Mouse (Mus musculus) CD4-positive, CD25-positive, alpha-beta regulatory T cell, adult 2 months (primary cell): ENCODE data around the gene Sc5d.

Experiments
- DNase-seq: peaks from one replicate; pipeline ENCODE4 v3.0.0-alpha.2; 2012; ENCODE audit warnings: low read depth, low spot score

Sc5d gene

DNA sequence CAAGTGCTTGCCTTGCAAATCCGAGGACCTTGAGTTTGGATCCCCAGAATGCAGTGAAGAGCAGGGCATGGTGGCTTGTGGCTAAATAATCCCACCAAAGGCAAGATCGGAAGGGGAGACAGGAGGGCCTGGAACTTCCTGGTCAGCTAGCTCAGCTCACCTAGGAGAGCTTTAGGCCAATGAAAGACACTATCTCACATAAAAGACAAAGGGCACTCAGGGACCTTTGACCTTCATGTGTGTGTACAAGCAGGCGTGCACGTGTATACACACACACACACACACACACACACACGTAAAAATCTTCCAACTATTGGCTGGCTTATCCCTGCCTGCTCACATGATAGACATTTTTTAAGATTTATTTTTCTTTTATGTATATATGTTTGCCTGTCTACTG lies 3.6 kb downstream of the Sc5d start:
- DNase-seq: no peak

DNA sequence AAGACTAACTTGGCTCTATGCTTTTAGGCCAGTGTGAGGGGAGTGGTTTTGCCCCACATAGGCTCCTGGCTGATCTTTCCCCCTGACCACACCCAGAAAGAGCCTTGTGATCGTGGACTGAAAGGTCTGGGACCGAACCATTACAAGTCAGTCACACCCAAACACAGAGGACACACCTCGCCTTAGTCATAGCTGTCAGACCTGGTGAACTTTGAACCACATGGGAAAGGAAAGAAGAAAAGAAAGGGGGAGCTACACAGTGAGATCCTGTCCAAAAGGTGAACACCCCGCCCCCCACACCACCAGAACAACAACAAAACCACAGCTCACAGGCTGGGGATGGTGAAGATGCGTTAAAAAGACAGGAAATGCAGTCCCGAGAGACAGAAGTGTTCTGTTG lies 14.9 kb downstream of the Sc5d start:
- DNase-seq: peak; percentile 49

DNA sequence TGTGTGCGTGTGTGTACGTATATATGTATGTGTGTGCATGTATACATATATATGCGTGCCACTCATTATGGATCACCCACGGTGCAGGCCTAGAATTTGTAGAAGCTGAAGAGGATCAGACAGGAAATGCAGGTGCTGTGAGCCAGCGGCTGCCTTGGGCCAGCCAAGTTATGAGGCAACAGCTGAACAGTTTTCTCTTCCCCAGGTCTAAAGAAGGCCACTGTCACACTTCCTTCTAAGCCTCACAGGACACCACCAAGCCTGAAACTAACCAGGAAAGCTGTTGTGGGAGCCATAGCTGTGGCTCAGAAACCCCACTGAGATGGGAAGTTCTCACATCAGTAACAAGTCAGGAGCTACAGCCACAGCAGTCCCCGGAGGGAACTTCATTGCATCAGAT lies 17.4 kb downstream of the Sc5d start:
- DNase-seq: peak; percentile 9

DNA sequence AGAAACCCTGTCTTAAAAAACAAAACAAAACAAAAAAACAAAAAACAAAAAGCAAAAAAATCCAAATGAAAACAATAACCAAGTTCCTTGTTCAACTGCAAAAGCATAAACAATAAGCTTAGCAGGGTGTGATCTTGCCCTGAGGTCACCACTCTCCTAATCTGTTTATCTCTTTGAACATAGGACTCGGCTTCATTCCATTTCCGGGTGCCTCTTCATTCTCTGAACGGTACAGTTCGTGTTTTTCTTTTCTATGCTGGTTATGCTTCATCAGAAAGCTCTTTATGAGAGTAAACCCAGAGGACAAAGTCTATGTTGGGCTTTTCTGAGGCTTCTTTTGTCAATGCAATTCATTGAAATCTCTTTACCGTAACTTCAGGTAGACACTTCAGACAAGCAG lies 19.9 kb downstream of the Sc5d start:
- DNase-seq: peak; percentile 39

DNA sequence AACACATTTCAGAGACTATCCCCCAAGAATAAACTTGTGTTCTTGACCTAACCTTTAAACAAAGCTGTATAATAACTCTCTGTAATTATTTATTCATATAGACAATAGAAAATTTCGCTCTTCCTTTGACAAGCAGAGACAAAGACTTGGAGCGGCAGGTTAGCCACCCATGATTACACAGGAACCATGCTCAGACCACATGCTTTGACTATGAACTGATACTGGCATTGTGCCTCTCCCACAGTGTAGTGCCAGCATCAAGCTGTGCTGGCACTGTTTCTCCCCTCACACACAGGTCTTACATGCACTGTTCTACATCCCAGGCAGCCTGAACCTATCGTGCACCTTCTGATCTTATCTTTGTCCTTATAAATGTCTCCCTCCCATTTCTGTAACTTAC lies 23.0 kb downstream of the Sc5d start:
- DNase-seq: no peak

DNA sequence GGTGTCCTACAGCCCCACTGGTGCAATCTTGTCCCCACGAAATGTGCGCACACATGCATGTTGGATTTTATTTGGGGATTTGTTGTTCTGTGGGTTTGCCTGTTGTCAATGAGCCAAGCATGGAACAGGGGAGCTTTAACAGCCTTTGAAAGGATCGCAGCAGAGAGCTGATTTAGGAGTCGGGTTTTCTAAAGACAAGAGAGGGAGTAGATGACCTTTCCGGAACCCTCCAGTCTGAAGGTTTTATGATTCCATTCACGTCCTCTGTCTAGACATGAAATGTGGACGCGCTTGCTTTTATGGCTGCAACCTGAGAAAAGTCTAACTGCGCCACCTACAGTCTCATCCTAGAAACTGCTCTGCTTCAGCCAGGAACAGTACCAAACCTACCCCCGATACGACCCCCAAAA lies 23.5 kb downstream of the Sc5d start:
- peak; percentile 76 for DNase-seq

DNA sequence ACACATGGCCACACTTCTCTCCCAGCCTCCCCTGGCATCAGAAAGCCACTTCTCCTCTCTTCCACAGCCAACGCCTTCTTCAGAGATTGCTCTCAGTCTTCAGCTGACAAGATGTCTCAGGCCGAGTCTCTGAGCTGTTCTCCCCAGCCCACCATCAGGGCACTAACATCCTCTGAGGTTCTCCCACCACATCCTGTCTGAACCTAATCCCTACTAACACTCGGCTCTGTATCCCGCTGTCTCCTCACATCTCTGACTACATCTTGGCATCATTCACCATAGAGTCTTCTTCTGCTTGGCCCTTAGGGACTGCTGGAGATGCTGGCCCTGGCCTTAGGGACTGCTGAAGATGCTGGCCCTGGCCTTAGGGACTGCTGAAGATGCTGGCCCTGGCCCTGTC lies 25.2 kb downstream of the Sc5d start:
- peak; percentile 21 for DNase-seq

DNA sequence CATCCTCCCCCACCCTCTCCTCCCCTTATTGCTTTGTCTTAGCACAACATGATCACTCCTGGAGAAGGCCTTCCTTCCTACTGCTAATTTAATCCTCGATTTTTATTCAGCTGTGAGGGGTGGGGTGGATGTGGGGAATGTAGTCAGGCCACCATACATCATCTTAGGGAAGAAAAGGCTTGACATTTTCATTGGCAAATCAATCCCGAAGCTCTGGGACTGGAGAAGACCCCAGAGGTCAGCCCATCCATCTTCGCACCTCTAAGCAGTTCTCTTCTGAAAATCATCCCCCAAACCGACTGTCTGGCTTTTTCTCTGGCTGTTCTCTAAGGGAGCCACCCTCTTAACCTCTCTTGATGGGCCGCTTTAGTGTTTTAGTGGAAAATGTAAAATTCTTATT lies 32.9 kb downstream of the Sc5d start:
- no peak for DNase-seq

DNA sequence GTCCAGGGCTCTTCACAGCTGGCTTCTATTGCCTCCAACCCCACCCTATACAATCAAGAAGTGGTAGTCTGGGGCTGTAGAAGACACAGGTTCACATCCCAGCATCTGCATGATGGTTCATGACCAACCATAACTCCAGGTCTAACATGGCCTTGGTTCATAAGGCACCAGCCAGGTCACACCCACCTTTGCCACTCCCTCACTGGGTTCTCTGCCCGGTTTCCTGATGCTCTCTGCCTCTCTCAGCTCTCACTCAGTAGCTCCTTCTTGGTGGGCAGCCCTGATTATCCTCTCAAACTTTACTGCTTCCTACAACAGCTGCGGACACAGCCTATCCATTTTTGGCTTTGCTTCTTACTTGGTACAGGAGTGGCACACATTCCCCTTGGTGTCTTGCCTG lies 33.7 kb downstream of the Sc5d start:
- no peak for DNase-seq

DNA sequence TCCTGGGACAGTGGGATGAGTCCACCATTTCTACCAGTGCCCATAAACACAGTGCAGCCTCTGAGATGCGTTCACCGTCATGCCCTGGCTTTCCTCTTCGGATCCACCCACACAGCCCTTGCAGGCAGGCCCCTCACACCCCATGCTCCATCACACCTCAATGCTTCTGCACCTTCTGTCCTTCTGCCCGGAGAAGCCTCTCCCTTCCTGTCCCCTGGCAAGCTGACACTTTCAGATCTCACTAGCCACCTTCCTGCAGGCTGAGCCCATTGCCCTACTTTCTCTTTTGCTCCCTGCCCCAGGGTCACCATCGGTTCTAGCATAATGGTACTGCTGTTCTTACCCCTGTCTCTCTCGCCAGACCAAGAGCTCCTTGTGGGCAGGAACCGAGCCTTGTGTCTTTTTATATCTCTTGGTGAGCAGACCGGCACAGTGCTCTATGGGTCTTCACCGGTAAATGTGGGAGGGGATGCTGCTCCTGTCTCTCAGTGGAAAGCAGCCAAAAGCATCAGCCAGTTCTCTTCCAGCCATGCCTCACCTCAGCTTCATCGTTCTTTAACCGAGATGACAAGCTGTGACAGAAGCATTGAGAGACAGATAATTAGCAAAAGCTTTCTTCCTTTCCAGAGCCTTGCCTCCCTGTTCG lies 34.5 kb downstream of the Sc5d start:
- DNase-seq: no peak

DNA sequence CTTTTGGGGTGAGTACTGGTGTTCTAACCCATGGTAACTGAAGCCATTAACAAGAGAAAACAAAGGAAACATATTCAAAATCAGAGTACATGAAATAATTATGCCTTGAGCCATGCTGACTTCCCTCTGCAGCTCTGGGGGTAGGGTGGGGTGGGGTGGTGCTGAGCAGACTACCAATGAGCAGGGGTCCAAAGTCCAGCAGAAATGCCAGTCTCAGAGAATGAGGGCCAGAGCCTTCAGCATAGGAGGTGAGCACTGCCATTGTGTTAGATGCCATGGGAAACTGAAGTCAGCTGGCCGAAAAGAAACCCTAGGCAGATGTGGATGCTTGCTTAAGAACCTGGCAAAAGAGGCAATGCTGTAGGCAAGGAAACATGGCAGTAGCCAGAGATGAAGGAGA lies 36.3 kb downstream of the Sc5d start:
- no peak for DNase-seq

DNA sequence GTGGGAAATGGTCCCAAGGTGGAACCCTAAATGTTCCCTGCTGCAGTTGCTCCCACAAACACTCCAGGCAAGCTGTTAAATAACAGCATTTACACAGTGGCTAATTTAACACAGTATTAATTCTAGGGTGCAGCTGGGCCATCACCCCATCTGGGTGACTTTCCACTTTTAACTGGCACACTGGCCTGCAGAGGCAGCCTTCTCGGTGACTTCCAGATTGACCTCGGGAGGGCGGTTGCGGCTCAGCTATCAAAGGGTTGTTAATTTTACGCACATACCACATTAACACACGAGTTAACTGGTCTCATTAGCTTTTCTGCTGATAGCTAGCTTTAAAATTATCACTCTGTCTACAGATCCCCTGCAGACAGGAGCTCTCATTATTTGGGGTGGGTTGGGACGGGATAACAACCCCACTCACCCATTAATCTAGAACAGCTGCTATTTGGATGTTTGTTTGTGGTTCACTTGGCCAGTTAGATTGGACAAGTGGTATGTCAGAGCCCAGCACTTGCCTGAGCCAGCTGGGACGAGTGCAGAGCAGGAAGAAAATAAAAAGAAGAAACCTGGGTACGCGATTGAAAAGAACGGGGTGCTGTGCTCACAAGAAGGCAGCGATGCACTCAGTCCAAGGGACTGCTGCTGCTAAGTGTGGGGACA lies 44.9 kb downstream of the Sc5d start:
- no peak for DNase-seq

DNA sequence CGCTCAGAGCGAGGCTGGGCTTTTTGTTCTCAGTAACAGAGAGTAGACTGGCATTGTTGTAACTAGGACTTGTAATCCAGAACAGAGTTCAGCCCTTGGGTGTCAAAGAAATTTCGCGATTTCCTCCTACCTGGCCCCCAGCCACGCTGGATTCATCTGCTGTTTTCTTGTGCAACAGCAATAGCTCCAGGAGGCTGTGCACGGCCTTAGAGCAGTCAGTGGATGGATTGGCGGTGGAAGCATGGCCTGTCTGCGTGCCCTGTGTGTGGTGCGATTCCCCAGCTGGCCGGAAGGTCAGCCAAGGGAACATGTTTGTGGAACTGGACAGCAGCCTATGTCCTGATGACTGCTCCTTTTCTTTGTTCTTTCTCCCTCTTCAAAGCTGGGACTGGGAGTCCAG lies 46.4 kb downstream of the Sc5d start:
- DNase-seq: no peak

DNA sequence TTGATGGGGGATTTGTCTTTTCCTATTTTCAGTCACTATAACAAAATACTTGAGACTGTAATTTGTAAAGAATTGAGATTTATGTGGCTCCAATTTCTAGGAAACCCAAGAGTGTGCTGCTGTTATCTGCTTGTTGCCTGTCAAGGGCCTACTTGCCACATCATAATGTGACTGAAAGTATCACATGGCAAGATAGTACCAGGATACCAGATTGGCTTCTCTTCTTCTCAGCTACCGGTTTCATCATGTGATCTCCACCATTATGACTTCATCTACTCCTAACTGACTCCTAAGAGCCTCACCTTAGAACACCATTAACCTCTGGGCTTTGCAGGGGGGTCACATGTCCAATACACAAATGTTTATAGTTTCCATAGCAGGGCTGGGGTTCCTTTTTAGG lies 49.9 kb downstream of the Sc5d start:
- DNase-seq: no peak

DNA sequence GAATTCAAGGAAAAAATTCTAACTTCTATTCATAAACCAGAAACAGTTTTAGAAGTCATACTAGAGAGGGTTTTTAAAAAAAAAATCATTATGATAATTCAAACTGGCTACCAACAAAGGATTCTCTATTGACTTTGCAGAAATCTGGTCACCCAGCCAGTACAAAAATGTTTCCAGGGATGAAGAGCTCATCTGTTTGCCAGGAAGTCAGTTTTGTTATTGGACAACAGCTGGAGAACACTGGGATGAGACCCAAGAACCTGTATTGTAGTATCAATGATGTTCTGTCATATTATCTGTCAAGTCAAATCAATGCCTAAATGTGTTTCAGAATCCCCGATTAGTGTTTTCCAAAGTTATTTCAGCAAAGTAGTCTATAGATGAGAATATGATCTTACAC lies 50.9 kb downstream of the Sc5d start:
- DNase-seq: no peak

DNA sequence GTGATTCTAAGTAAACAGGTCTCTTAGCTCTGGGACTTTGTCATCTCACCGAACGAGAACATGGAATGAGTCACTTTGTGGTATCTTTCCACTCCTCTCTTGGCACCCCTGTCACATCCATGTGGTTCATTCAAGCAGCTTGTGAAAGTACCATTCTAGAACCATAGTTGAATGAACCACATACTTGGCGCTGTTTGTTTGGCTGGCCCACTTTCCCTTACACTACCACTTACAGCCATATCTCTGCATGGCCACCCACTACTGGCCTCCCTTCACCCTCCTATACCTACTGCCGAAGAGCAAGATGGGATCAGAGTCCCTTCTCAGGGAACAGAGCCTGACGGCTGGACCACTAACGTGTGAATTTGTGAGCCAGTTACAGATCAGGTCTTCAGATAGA lies 54.4 kb downstream of the Sc5d start:
- DNase-seq: peak; percentile 22

DNA sequence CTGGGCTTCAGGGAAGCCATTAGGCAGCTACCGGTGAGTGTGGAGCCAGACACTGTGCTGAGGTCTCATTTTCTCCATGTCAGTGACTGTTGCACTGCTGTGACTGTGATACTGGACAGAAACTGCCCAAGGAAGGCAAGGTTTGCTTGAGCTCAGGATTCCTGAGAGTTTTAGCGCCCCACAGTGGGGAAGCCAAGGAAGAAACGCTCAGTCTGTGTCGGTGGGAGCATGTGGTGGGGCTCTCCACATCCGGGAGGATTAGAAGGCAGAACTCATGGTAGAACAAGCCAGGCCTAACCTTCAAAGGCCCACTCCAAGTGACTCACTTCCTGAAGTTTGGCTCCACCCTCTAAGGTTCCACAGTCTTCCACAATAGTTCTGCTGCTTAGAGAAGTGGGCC lies 55.6 kb downstream of the Sc5d start:
- DNase-seq: peak; percentile 35

DNA sequence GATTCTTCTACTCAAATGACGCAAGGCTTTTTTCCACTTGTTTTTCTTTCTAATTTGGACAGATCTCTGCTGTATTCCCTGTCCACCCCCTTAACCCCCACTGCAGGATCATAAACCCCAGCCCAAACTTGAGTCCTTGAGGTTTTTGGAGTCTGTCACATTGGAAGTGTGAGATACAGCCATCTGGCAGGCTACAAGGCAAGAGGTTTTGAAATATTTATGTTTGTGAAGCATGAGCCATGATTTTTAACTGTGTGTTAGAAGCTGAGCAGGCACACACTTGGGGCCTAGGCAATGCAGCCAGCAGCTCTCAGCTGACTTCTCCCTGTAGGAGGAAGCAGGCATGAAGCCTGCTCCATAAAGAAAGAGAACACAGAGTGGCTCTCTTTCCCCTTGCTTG lies 57.3 kb downstream of the Sc5d start:
- DNase-seq: no peak

DNA sequence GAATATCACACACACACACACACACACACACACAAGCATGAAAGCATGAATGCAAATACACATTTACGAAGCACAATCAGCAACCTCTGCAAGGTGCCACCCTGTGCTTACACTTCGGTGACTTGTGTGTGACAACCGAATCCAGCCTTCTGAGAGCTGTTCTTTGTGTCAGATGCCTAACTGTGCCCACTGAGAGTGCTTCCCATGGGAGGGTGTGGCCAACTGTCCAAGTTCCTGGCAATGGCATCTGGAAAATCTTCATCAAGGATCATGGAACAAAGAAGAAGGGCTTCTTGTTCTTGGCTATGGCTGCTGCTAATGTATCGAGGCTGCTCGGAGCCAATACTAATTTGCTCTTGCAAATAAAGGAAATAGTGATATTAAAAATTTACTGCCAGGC lies 61.8 kb downstream of the Sc5d start:
- no peak for DNase-seq
